Comparison of ENCODE assay signal across 15 mouse cellular contexts in genomic region chr16:57303716-57304115, GRCm38 (mm10). TPM values are rescaled to one million over a fixed set of nuclear protein-coding genes. Genes with fewer than 3 reads are reported as not detected.
DNase-seq lines count a peak whose midpoint lies in the region; ATAC-seq and TF ChIP-seq lines count a peak whose summit lies in the region.
"Had no signal": no experiment of that assay in that cellular context is flagged by ENCODE, and none has a peak within 500 bp of the region (broad histone marks: within the 10 kb centered on the region; RNA-seq: fewer than 3 reads in every experiment).

No protein-coding gene starts in this region.

- no peak overlapping the region for H3K9ac ChIP-seq in midbrain, postnatal 0 days (replicated peaks; ENCODE audit: low read length, poor library complexity, severe bottlenecking)
- H3K9ac ChIP-seq in embryonic facial prominence, embryonic 14.5 days (ENCODE audit: low read depth, low read length), result 0 out of 2 replicates have a peak overlapping the region, but pooled peaks have one; percentile 30
- H3K9ac ChIP-seq: lung, embryonic 15.5 days; neural tube, embryonic 12.5 days had no signal

- H3K9me3 ChIP-seq in midbrain, embryonic 10.5 days (replicated peaks), result no peaks in the 10 kb centered on the region
- no peaks in the 10 kb centered on the region for H3K9me3 ChIP-seq in midbrain, postnatal 0 days (ENCODE audit: low read length)
- H3K9me3 ChIP-seq in embryonic facial prominence, embryonic 14.5 days (ENCODE audit: control insufficient read depth, low read length), result no peaks in the 10 kb centered on the region
- H3K9me3 ChIP-seq: lung, embryonic 15.5 days; megakaryocyte, embryonic 14.5 days; neural tube, embryonic 12.5 days had no signal

- peak; percentile 34 for DNase-seq in midbrain, embryonic 10.5 days (ENCODE audit: low spot score)
- no peak for DNase-seq in midbrain, postnatal 0 days (ENCODE audit: low spot score)
- DNase-seq in embryo, embryonic 11 days, result peak; percentile 74
- DNase-seq in embryonic facial prominence, embryonic 14.5 days (ENCODE audit: low spot score), result peak; percentile 56
- peak; percentile 47 for DNase-seq in mesoderm, embryonic 11.5 days (ENCODE audit: low read depth, low spot score)
- no peak for DNase-seq in gastrocnemius, adult 18-20 months (ENCODE audit: low spot score)
- DNase-seq in left cerebral cortex, adult 8-10 months (ENCODE audit: low spot score in 2 of 2), result no peak
- DNase-seq: cerebellum, adult 11-12 months; kidney, postnatal 14 days had no signal

- TF ChIP-seq CTCF in midbrain, postnatal 0 days (IDR thresholded peaks at IDR 0.05), result no peak

- H3K27me3 ChIP-seq in midbrain, embryonic 10.5 days (ENCODE audit: low read depth, poor library complexity, severe bottlenecking), result no peaks in the 10 kb centered on the region
- H3K27me3 ChIP-seq in midbrain, postnatal 0 days (ENCODE audit: insufficient read depth, low read length), result no peaks in the 10 kb centered on the region
- no peaks in the 10 kb centered on the region for H3K27me3 ChIP-seq in embryonic facial prominence, embryonic 14.5 days (replicated peaks; ENCODE audit: control insufficient read depth, insufficient read depth, low read length)
- H3K27me3 ChIP-seq: lung, embryonic 15.5 days; megakaryocyte, embryonic 14.5 days; neural tube, embryonic 12.5 days had no signal

- no peaks in the 10 kb centered on the region for H3K36me3 ChIP-seq in midbrain, embryonic 10.5 days
- no peaks in the 10 kb centered on the region for H3K36me3 ChIP-seq in midbrain, postnatal 0 days (ENCODE audit: insufficient read depth, low read length)
- no peaks in the 10 kb centered on the region for H3K36me3 ChIP-seq in embryonic facial prominence, embryonic 14.5 days (ENCODE audit: control insufficient read depth, insufficient read depth, low read length)
- H3K36me3 ChIP-seq: lung, embryonic 15.5 days; neural tube, embryonic 12.5 days had no signal

- H3K27ac ChIP-seq in midbrain, embryonic 10.5 days (replicated peaks), result peak overlapping the region; percentile 52; the same call in 1 of the 2 replicates
- H3K27ac ChIP-seq in midbrain, postnatal 0 days (ENCODE audit: low read depth, low read length), result no peak overlapping the region
- H3K27ac ChIP-seq in embryonic facial prominence, embryonic 14.5 days (replicated peaks; ENCODE audit: low read depth, low read length), result no peak overlapping the region
- H3K27ac ChIP-seq: lung, embryonic 15.5 days; neural tube, embryonic 12.5 days had no signal

- ATAC-seq in midbrain, postnatal 0 days (ENCODE audit: low FRiP score), result no peak
- peak; percentile 41; the same call in 1 of the 2 replicates for ATAC-seq in embryonic facial prominence, embryonic 14.5 days (ENCODE audit: low read depth)
- ATAC-seq: intestine, postnatal 0 days had no signal

- H3K4me3 ChIP-seq in midbrain, embryonic 10.5 days, result no peak overlapping the region
- H3K4me3 ChIP-seq in midbrain, postnatal 0 days (ENCODE audit: low read depth, low read length), result no peak overlapping the region
- peak overlapping the region; percentile 19 for H3K4me3 ChIP-seq in embryonic facial prominence, embryonic 14.5 days (ENCODE audit: low read depth, low read length)
- H3K4me3 ChIP-seq: lung, embryonic 15.5 days; megakaryocyte, embryonic 14.5 days; neural tube, embryonic 12.5 days had no signal

- WGBS in midbrain, embryonic 10.5 days, result 65% methylated on average over 19 of the region's 19 CpGs
- WGBS in midbrain, postnatal 0 days, result 66% methylated on average over 19 of the region's 19 CpGs
- 19% methylated on average over 16 of the region's 19 CpGs for WGBS in embryonic facial prominence, embryonic 14.5 days

- peaks cover 8% of the 10 kb centered on the region for H3K4me1 ChIP-seq in midbrain, embryonic 10.5 days
- H3K4me1 ChIP-seq in midbrain, postnatal 0 days (ENCODE audit: insufficient read depth, low read length), result no peaks in the 10 kb centered on the region
- H3K4me1 ChIP-seq in embryonic facial prominence, embryonic 14.5 days (ENCODE audit: control insufficient read depth, insufficient read depth, low read length), result peaks cover 16% of the 10 kb centered on the region

- no peak overlapping the region for H3K4me2 ChIP-seq in midbrain, postnatal 0 days (ENCODE audit: low read depth, low read length, poor library complexity, severe bottlenecking)
- peak overlapping the region; percentile 52 for H3K4me2 ChIP-seq in embryonic facial prominence, embryonic 14.5 days (ENCODE audit: low read depth, low read length)
- H3K4me2 ChIP-seq: liver, embryonic 11.5 days; lung, embryonic 15.5 days; neural tube, embryonic 12.5 days had no signal

RNA-seq across cellular contexts. Expression of gene Tmem30c, which starts 11.1 kb away (rescaled TPM):
- polyA plus RNA-seq in midbrain, embryonic 10.5 days (2016; fragmentation: Nextera tagmentation; extraction: Ambion mirVana), result 0.09 TPM in 2 replicates
- 0.49 and 0.52 TPM in 2 replicates for total RNA-seq in midbrain, postnatal 0 days (2014; rRNA removed)
- polyA plus RNA-seq in midbrain, postnatal 0 days (2015; fragmentation: Nextera tagmentation; extraction: Ambion mirVana), result 0.20 and 0.44 TPM in 2 replicates
- polyA plus RNA-seq in embryonic facial prominence, embryonic 14.5 days (2014; fragmentation: Nextera tagmentation; extraction: Ambion mirVana), result 0.07 TPM in 1 of 2 replicates, not detected in the other
- total RNA-seq in gastrocnemius, adult 18-20 months (2021), result not detected
- total RNA-seq in left cerebral cortex, adult 8-10 months (2022), result under 1 TPM; 0.23 to 0.39 (median 0.28) TPM
- total RNA-seq: heart, postnatal 25 days had no signal
- polyA plus RNA-seq: intestine, postnatal 0 days; liver, embryonic 11.5 days; lung, embryonic 15.5 days had no signal

RNA-seq across cellular contexts. Expression of gene Filip1l, which starts 49.2 kb away (rescaled TPM):
- 6.7 and 7.0 TPM in 2 replicates for polyA plus RNA-seq in midbrain, embryonic 10.5 days (2016; fragmentation: Nextera tagmentation; extraction: Ambion mirVana)
- 2.0 and 2.2 TPM in 2 replicates for total RNA-seq in midbrain, postnatal 0 days (2014; rRNA removed)
- polyA plus RNA-seq in midbrain, postnatal 0 days (2015; fragmentation: Nextera tagmentation; extraction: Ambion mirVana), result 1.6 and 1.9 TPM in 2 replicates
- 25.5 and 30.2 TPM in 2 replicates for polyA plus RNA-seq in embryonic facial prominence, embryonic 14.5 days (2014; fragmentation: Nextera tagmentation; extraction: Ambion mirVana)
- total RNA-seq in gastrocnemius, adult 18-20 months (2021), result 10 to 100 TPM; 44.0 to 60.2 TPM
- 1 to 10 TPM; 2.5 to 3.6 (median 3.4) TPM for total RNA-seq in left cerebral cortex, adult 8-10 months (2022)

Comparison
In these comparisons a context has a peak if more than half of its experiments do, and no peak if none do; other contexts are left out.
1. DNase-seq: peak in midbrain, embryonic 10.5 days (single experiment), embryo, embryonic 11 days (single experiment), embryonic facial prominence, embryonic 14.5 days (single experiment) and mesoderm, embryonic 11.5 days (single experiment); none in midbrain, postnatal 0 days (single experiment), gastrocnemius, adult 18-20 months (single experiment) and left cerebral cortex, adult 8-10 months (0 of 2).
2. RNA of gene Filip1l, which starts 49.2 kb away (total RNA-seq): 44.0 to 60.2 TPM in gastrocnemius, adult 18-20 months; 2.5 to 3.6 TPM in left cerebral cortex, adult 8-10 months and 2.0 to 2.2 TPM in midbrain, postnatal 0 days; every median in the first group is over 4 times any median in the second.